ENCODE assay signal across 30 mouse cellular contexts in genomic region chr2:132856333-132856732, GRCm38 (mm10). TPM values are rescaled to one million over a fixed set of nuclear protein-coding genes. Genes with fewer than 3 reads are reported as not detected.
DNase-seq lines count a peak whose midpoint lies in the region; ATAC-seq and TF ChIP-seq lines count a peak whose summit lies in the region.
"Had no signal": no experiment of that assay in that cellular context is flagged by ENCODE, and none has a peak within 500 bp of the region (broad histone marks: within the 10 kb centered on the region; RNA-seq: fewer than 3 reads in every experiment).

No protein-coding gene starts in this region.

- no peaks in the 10 kb centered on the region for H3K27me3 ChIP-seq in intestine, postnatal 0 days (replicated peaks; ENCODE audit: control insufficient read depth, insufficient read depth, low read length)
- H3K27me3 ChIP-seq: forebrain, embryonic 12.5 days; heart, embryonic 13.5 days; midbrain, embryonic 13.5 days had no signal

- no peak overlapping the region for H3K4me3 ChIP-seq in intestine, postnatal 0 days (ENCODE audit: low read depth, low read length)
- H3K4me3 ChIP-seq: forebrain, embryonic 12.5 days; heart, embryonic 13.5 days; midbrain, embryonic 13.5 days had no signal

- intact Hi-C loops in heart, postnatal 14 days (cut with DNase I), result no loop called here

- DNase-seq in heart, adult 11 months, result peak; percentile 48
- no peak for DNase-seq in heart, postnatal 14 days
- DNase-seq in MEL-GATA-1-ER (ENCODE audit: extremely low read depth, low read depth) (peak; percentile 31), adipocyte (ENCODE audit: low spot score) (peak; percentile 27)
- DNase-seq in embryo, embryonic 11 days, result no peak
- DNase-seq in thymus, adult 18-20 months, result no peak
- no peak for DNase-seq in left cerebral cortex, adult 8-10 months (ENCODE audit: low spot score in 2 of 2)
- DNase-seq: cerebellum, adult 11 months; cerebellum, adult 9-10 months; forebrain, postnatal 0 days; gastrocnemius, postnatal 10 days; heart, postnatal 10 days; kidney, adult 9 months; kidney, postnatal 14 days; layer of hippocampus, adult 9-11 months; liver; lung, adult 2 months; lung, postnatal 10 days; right cerebral cortex, postnatal 14 days; thymus, postnatal 14 days had no signal

- H3K27ac ChIP-seq in intestine, postnatal 0 days (ENCODE audit: low read depth, low read length), result no peak overlapping the region
- H3K27ac ChIP-seq: forebrain, embryonic 12.5 days; heart, embryonic 13.5 days; liver, embryonic 14.5 days; macrophage; midbrain, embryonic 13.5 days had no signal

- H3K36me3 ChIP-seq in intestine, postnatal 0 days (ENCODE audit: control insufficient read depth, insufficient read depth), result peaks cover 8% of the 10 kb centered on the region; the same call in 1 of the 2 replicates

- WGBS in intestine, postnatal 0 days, result 62% methylated on average over 5 of the region's 5 CpGs

- ATAC-seq in intestine, postnatal 0 days, result peak; percentile 51; the same call in 1 of the 2 replicates
- ATAC-seq: forebrain, postnatal 0 days; hindbrain, embryonic 16.5 days; midbrain, embryonic 13.5 days had no signal

- H3K4me1 ChIP-seq in intestine, postnatal 0 days (replicated peaks; ENCODE audit: control insufficient read depth, insufficient read depth, low read length), result no peaks in the 10 kb centered on the region
- H3K4me1 ChIP-seq: forebrain, embryonic 12.5 days; midbrain, embryonic 13.5 days had no signal

- TF ChIP-seq CTCF in intestine, postnatal 0 days (IDR thresholded peaks at IDR 0.05; ENCODE audit: low read depth), result 0 out of 2 replicates have a peak, but pooled peaks have one; percentile 7

- no peak overlapping the region for H3K9ac ChIP-seq in intestine, postnatal 0 days (ENCODE audit: low read depth, low read length)
- H3K9ac ChIP-seq: forebrain, embryonic 12.5 days; forebrain, postnatal 0 days; heart, embryonic 13.5 days; liver, embryonic 14.5 days; midbrain, embryonic 13.5 days had no signal

- H3K9me3 ChIP-seq in intestine, postnatal 0 days (ENCODE audit: control insufficient read depth), result no peaks in the 10 kb centered on the region
- H3K9me3 ChIP-seq: forebrain, embryonic 12.5 days; G1E; heart, embryonic 13.5 days; midbrain, embryonic 13.5 days had no signal

- no peak overlapping the region for H3K4me2 ChIP-seq in intestine, postnatal 0 days (replicated peaks; ENCODE audit: low read depth)
- H3K4me2 ChIP-seq: forebrain, embryonic 12.5 days; heart, embryonic 13.5 days; midbrain, embryonic 13.5 days had no signal

RNA-seq across cellular contexts. Expression of gene Crls1, which starts 9.9 kb away (rescaled TPM):
- total RNA-seq in heart, postnatal 14 days (2021), result 10 to 100 TPM; 15.1 to 16.0 TPM
- 36.6 and 39.0 TPM in 2 replicates for polyA plus RNA-seq in intestine, postnatal 0 days (2015; fragmentation: Nextera tagmentation; extraction: Ambion mirVana)
- 10 to 100 TPM; 28.5 to 31.1 (median 29.3) TPM for total RNA-seq in left cerebral cortex, adult 8-10 months (2022)

RNA-seq across cellular contexts. Expression of gene Lrrn4, which starts 24.4 kb away (rescaled TPM):
- total RNA-seq in heart, postnatal 14 days (2021), result 1 to 10 TPM; 7.2 to 8.0 TPM
- polyA plus RNA-seq in intestine, postnatal 0 days (2015; fragmentation: Nextera tagmentation; extraction: Ambion mirVana), result 9.5 and 9.8 TPM in 2 replicates
- under 1 TPM; 0.11 to 0.65 (median 0.34) TPM for total RNA-seq in left cerebral cortex, adult 8-10 months (2022)
- total RNA-seq: megakaryocyte-erythroid progenitor cell, adult 5-6 weeks had no signal
- polyA plus RNA-seq: G1E; hindbrain, embryonic 11.5 days; macrophage had no signal

RNA-seq across cellular contexts. Expression of gene Mcm8, which starts 40.4 kb away (rescaled TPM):
- total RNA-seq in heart, postnatal 14 days (2021), result 1 to 10 TPM; 2.6 to 2.9 TPM
- 2.5 and 3.5 TPM in 2 replicates for polyA plus RNA-seq in intestine, postnatal 0 days (2015; fragmentation: Nextera tagmentation; extraction: Ambion mirVana)
- 1 to 10 TPM; 4.5 to 5.8 (median 4.6) TPM for total RNA-seq in left cerebral cortex, adult 8-10 months (2022)

RNA-seq across cellular contexts. Expression of gene Trmt6, which starts 40.5 kb away (rescaled TPM):
- total RNA-seq in heart, postnatal 14 days (2021), result 1 to 10 TPM; 6.9 to 7.9 TPM
- polyA plus RNA-seq in intestine, postnatal 0 days (2015; fragmentation: Nextera tagmentation; extraction: Ambion mirVana), result 35.5 and 38.4 TPM in 2 replicates
- total RNA-seq in left cerebral cortex, adult 8-10 months (2022), result 10 to 100 TPM; 22.2 to 29.8 (median 26.0) TPM

Comparison
In these comparisons a context has a peak if more than half of its experiments do, and no peak if none do; other contexts are left out.
1. DNase-seq: peak in heart, adult 11 months (single experiment), MEL-GATA-1-ER (single experiment) and adipocyte (single experiment); none in heart, postnatal 14 days (0 of 2), embryo, embryonic 11 days (single experiment), thymus, adult 18-20 months (0 of 2) and left cerebral cortex, adult 8-10 months (0 of 2).
2. RNA of gene Lrrn4, which starts 24.4 kb away (total RNA-seq): 7.2 to 8.0 TPM in heart, postnatal 14 days; 0.11 to 0.65 TPM in left cerebral cortex, adult 8-10 months; every median in the first group is over 4 times any median in the second.